Mouse (Mus musculus) cortical plate, adult 2 months (tissue): ENCODE measurements around the gene Larp4.

Experiments used
- CTCF ChIP-seq: fragments of 200-500 bp; IDR thresholded peaks from 2 replicates; pipeline ENCODE4 v1.5.1; 2011; ENCODE audit warnings: mild to moderate bottlenecking, control low read depth, low read length; ENCODE audit not compliant: insufficient read depth; ENCODE audit errors: extremely low read depth
- POLR2A ChIP-seq: fragments of 200-500 bp; IDR thresholded peaks from 2 replicates; pipeline ENCODE4 v1.6.1; 2011; ENCODE audit warnings: mild to moderate bottlenecking, low read length, control low read depth; ENCODE audit not compliant: insufficient read depth; ENCODE audit errors: extremely low read depth

GRCm38 (mm10) chr15:100041267-100042047 is 71.6 kb downstream of the Larp4 start:
- TF ChIP-seq CTCF (no peak), POLR2A (no peak)
